Mouse (Mus musculus) MEL (cell line): ENCODE results near the gene Ces2b.
"Not testable (repeated sequence)": the region's sequence is repeated elsewhere in the genome, so short reads cannot be mapped to it uniquely, and the experiment has no call there.

Experiments used
- CHD1 ChIP-seq: IDR thresholded peaks from 2 replicates; pipeline ENCODE4 v1.6.1; 2012; ENCODE audit warnings: low read depth, mild to moderate bottlenecking, inconsistent platforms, low read length, improper control_type of control experiment
- CTCF ChIP-seq, 3 experiments: IDR thresholded peaks in 2 of 3; conservative IDR thresholded peaks in 1 of 3; 2 replicates each; pipeline ENCODE4 v1.5.1; 2011 to 2012; ENCODE audit warnings: low read length in 3 of 3, low read depth in 2 of 3, mild to moderate bottlenecking in 2 of 3, improper control_type of control experiment in 1 of 3, inconsistent platforms in 1 of 3, mixed read lengths in 1 of 3, moderate library complexity in 1 of 3; ENCODE audit not compliant: control insufficient read depth in 1 of 3, insufficient read depth in 1 of 3, poor library complexity in 1 of 3, severe bottlenecking in 1 of 3
- E2F4 ChIP-seq: IDR thresholded peaks from 2 replicates; pipeline ENCODE4 v1.6.1; 2011; ENCODE audit warnings: low read depth, low read length, improper control_type of control experiment, borderline replicate concordance
- ELF1 ChIP-seq: IDR thresholded peaks from 2 replicates; pipeline ENCODE4 v1.6.1; 2014; ENCODE audit warnings: low read depth, mild to moderate bottlenecking, inconsistent platforms, low read length, improper control_type of control experiment, moderate library complexity
- EP300 ChIP-seq, 2 experiments: IDR thresholded peaks; 2 replicates each; pipeline ENCODE4 v1.6.1; 2011; ENCODE audit warnings: improper control_type of control experiment in 2 of 2, low read length in 2 of 2, low read depth in 1 of 2, mild to moderate bottlenecking in 1 of 2
- KAT2A ChIP-seq: conservative IDR thresholded peaks from 2 replicates; pipeline ENCODE4 v1.6.1; 2012; ENCODE audit warnings: low read depth, low read length, improper control_type of control experiment, inconsistent platforms
- RCOR1 ChIP-seq: IDR thresholded peaks from 2 replicates; pipeline ENCODE4 v1.6.1; 2012; ENCODE audit warnings: low read depth, mild to moderate bottlenecking, inconsistent platforms, low read length, improper control_type of control experiment
- TBP ChIP-seq: IDR thresholded peaks from 2 replicates; pipeline ENCODE4 v1.8.0; 2011; ENCODE audit warnings: low read depth, low read length, improper control_type of control experiment

DNA sequence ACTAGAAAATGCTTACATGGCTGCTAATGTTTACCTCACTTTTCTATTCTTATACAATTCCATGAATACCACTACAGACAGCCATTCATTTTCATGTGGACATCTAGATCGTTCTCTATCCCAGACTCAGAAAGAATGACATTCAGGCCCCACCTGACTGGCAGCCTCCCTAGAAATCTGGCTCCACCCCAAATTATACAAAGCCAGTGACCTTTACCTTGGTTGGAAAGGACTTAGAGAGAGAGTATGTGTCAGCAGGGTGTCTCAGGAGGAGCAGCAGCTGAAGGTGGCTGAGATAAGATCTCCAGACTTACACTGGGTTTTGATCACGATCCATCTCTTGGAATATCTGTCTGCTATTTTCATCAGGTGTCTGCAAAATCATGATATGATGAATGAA is 37.5 kb downstream of the Ces2b start:
- TF ChIP-seq E2F4; ELF1; TBP; KAT2A; CTCF (IDR thresholded peaks at IDR 0.05 in 2 of 3, conservative IDR thresholded peaks at IDR 0.05 in 1 of 3; ENCODE audit: control insufficient read depth in 1 of 3, insufficient read depth in 1 of 3, low read depth in 2 of 3, low read length in 3 of 3, poor library complexity in 1 of 3, severe bottlenecking in 1 of 3); CHD1; EP300 (IDR thresholded peaks at IDR 0.05; ENCODE audit: low read depth in 1 of 2, low read length in 2 of 2); RCOR1: not testable (repeated sequence)
